Mouse (Mus musculus): ENCODE data around the gene Maob. TPM values are rescaled to one million over a fixed set of nuclear protein-coding genes. Genes with fewer than 3 reads are reported as not detected.

The Maob gene
- total RNA-seq (2015; ENCODE audit: low replicate concordance) (not detected in 2 replicates), total RNA-seq (2017; ENCODE audit: low replicate concordance) (not detected in 2 replicates)

DNA sequence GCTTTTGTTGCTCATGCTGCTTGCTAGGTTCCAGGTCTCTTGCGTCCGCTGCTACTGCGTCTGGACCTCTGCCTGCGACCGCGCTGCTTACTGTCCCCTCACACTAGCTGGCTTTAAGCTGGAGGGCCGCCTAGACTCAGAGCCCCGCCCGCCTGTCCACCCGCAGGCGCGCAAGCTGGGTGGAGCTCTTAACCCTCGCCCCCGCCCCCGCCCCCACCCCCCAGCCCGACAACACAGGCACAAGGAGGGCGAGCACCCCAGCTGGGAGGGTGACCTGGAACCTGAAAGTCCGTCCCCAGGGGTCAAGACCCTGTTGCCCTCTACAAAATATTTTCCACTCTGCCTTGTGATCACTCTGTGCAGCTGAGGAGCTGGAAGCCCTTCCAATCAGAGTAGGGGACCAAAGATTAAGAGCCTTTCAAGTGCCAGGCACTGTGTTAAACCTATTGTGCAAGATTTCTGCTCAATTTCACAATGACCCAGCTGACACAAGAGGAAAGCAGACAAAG lies at the start of gene Maob:
TSS of gene Maob (minus strand) at position 106 of the 509 bp plus-strand sequence.
- ATAC-seq (replicated peaks; ENCODE audit: low FRiP score, poor library complexity, severe bottlenecking) = no peak

DNA sequence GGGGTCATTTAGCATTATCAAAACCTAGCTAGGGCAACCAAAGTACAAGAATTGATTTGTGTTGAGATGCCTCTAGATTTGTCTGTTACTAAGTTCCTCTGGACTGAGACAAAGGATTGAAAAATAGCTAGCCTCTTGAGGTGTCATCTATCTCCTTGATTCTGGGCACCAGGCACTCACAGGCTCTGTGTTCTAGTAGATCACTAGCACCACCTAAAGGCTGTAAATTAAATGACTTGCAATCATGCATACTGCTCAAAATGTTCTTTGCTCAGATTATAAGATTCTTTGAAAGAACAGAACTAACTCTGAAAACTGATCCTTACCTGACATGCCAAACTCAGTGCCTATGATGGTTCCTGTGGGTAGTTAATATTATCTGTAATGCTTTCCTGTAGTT lies 43.1 kb upstream of the Maob start:
- ATAC-seq (replicated peaks; ENCODE audit: low FRiP score, poor library complexity, severe bottlenecking) = no peak

DNA sequence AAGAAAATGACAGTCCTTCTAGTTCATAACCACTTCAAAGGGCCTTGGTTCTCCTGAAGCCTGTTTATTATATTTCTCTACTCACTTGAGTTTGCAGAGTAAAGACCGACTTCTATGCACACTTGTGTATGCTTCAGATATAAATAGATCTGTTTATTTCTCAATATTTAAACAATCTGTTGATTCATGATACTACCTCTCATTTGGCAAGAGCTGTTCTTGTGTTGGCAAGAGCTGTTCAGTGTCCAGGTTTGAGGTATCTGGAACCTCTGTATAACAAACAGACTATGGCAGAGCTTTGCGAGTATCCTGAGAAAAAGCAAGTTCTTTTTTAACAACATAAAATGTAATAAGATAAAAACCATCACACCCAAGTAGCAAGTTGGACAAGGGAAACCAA lies 28.9 kb upstream of the Maob start:
- no peak for ATAC-seq (replicated peaks; ENCODE audit: low FRiP score, poor library complexity, severe bottlenecking)

- no peak for ATAC-seq (replicated peaks; ENCODE audit: low FRiP score, poor library complexity, severe bottlenecking)
These were observed 24.3 kb upstream of the Maob start for GRCm38 (mm10) chrX:16841443-16841842.

DNA sequence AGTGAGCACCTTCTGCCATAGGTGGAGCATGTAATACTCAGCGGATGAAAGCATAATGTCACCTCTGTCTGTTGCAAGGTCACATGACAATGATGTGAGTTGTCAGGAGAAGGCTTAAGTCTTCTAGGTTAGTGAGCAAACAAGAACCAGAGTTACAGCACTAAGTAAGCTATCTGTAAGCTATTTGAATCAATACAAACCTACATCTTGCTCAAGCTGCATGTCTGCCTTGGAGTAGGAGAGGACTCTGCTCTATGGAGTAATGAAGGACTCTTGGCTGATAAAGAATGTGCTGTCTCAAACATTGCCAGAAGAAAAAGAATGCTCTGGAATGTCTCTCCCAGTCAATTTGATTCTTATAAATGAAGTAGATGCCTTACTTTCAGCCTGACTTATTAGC lies 20.1 kb upstream of the Maob start:
- ATAC-seq (replicated peaks; ENCODE audit: low FRiP score, poor library complexity, severe bottlenecking) = no peak

DNA sequence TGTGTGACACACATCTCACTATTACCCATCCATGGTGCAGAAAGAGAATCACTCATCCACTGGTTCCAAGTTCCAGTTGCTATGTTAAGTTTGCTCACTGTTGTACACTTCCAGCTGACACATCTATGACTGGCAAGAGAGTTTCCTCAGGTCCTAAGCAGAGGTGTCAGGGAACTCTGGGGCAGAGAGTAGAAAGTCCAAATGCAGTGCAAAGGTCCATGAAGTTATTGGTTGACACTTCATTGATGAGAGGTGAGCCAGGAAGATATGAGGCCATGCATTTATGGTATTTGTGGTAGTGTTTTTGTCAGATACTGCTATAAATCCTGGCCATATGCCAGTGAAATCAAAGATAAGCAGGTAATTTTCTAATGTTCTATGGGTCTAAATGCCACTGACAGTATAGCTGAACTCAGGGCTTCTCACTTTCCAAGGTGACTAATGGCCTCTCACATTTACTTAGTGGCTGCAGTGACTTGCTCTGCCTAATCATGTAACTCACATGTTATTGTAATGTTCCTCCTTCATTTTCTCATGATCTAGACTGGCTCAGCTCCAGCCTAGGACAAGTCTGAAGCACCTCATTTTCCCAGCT lies 19.4 kb upstream of the Maob start:
- no peak for ATAC-seq (replicated peaks; ENCODE audit: low FRiP score, poor library complexity, severe bottlenecking)

DNA sequence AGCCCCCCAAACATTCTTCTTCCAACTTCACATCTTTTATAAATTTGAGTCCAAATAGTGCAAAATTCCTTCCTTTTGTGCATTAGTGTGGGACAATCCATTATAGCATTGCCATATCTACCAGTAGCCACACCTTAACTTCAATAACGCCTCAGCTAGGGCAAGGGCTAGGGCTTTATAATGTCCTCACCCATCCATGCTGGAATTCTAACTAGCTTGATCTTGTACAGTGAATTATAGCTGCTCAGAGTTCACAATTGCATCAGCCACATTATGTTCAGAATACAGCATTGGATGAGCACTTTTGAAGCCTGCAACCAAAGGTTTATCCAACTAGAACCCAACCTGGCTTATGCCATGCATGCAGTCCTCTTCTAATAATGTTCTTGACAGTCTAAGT lies 8.9 kb upstream of the Maob start:
- ATAC-seq (replicated peaks; ENCODE audit: low FRiP score, poor library complexity, severe bottlenecking) = no peak

- no peak for ATAC-seq (replicated peaks; ENCODE audit: low FRiP score, poor library complexity, severe bottlenecking)
These were observed 1.2 kb downstream of the Maob start for GRCm38 (mm10) chrX:16815965-16816364.

GRCm38 (mm10) chrX:16812080-16812479 lies 5.1 kb downstream of the Maob start:
- ATAC-seq (replicated peaks; ENCODE audit: low FRiP score, poor library complexity, severe bottlenecking) = no peak

DNA sequence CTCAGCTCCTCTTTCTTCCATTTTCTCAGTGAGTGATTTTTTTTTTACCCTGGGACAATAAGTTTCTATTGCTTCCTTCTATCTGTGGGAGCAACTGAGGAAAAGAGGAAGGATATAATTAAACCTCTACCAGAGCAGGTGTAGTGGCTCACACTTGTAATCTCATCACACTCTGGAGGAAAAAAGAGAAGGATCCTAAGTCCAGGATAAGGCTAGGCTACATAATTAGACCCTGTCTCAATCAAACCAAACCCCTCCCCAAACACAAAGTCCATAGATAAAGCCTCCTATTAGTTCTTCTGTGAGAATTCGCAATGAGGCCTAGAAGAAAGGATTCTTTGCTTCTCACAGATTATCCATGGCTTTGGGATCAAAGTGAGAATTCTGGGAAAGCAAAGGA lies 49.7 kb downstream of the Maob start:
- ATAC-seq (replicated peaks; ENCODE audit: low FRiP score, poor library complexity, severe bottlenecking) = no peak

DNA sequence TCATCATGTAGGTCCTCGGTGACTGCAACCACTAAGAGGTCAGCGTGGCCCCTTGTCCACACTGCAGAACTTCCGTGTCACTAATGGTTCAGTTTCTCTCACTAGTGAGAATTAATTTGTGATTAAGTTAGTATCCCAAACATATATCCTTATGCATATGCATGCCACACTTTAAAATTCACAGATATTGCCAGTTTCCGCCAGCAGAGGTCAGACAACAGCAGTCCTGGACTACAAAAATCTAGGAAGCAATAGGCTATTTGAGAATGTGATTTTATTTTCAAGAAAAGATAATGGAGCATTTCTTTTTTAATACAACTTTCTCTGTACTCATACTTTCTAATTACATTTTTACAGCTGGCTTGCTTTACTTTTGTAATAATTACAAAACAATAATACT lies 51.0 kb downstream of the Maob start:
- ATAC-seq (replicated peaks; ENCODE audit: low FRiP score, poor library complexity, severe bottlenecking) = no peak

DNA sequence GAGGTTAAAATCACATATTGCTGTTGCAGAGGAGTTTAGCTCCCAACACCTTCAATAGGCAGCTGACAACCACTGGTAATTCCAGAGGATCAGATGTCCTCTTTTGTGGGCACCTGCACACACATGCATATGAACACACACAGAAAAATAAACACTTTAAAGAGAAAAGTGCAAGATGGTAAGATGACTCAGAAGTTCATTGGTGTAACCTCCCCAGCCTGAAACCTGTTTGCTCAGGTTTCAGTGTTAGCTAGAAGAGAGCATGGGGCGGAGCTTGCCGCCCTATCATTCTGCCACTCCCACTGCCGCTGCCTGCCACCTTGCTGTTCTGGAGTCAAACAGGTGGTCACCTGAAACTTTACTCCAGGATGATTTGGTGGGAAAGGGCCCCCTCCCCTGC lies 55.7 kb downstream of the Maob start:
- ATAC-seq (replicated peaks; ENCODE audit: low FRiP score, poor library complexity, severe bottlenecking) = no peak

DNA sequence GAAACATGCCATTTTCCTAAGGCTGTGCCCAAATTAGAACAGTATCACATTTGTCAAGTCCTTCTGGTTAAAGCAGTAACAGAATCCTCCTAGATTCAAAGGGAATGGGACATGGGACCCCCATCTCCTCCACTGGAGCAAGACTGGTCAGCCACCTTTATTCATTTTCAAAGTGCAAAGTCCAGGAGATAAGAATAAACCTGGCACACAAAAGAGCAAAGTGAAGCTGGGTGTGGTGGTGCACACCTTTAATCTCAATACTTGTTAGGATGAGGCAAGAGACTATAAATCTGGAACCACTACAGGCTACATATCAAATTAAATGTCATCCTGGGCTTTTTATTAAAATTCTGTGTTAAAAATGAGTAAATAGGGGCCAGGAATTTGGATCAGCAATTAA lies 62.4 kb downstream of the Maob start:
- ATAC-seq (replicated peaks; ENCODE audit: low FRiP score, poor library complexity, severe bottlenecking) = no peak

DNA sequence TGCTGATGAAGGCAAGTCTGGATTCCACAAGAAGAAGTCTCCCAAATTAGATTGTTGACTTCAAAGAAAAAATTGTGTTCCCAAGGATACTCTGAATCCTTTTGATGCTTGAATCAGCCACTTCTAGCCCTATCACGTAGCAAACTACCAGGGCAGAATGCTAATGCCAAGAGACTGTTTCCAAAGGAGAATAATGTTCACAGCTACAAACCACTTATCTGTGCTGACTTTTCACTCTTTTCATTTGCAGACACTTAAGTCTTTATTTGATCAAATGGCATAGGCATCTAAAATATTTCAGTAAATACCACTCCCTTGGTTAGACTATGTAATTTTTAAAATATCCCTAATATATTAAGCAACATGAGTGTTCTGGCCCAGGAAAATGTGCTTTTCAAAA lies 68.2 kb downstream of the Maob start:
- ATAC-seq (replicated peaks; ENCODE audit: low FRiP score, poor library complexity, severe bottlenecking) = no peak

DNA sequence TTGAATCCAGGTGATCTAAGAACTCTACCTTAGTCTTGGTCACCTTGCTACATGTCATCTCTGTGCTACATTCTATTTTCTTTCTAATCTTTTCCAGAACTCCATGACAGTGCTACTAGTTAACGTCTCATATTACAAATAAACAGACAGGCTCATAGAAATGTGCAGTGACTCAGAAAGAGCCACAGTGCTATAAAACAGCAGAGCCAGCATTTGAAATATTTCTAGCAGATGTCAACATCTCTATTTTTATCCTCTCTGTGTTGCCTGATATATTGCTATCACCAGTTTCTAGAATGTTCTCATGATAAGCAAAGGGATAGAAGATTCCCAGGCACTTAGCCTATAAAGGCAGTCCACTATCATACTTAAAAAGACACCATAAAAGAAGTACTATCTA lies 103.1 kb downstream of the Maob start:
- ATAC-seq (replicated peaks; ENCODE audit: low FRiP score, poor library complexity, severe bottlenecking) = no peak

GRCm38 (mm10) chrX:16706094-16706493 lies 111.1 kb downstream of the Maob start:
- no peak for ATAC-seq (replicated peaks; ENCODE audit: low FRiP score, poor library complexity, severe bottlenecking)

Other genes starting within 250 kb of the Maob start
- gene Maoa, start 197.7 kb downstream of the Maob start, total RNA-seq (2015; ENCODE audit: low replicate concordance) = 0.63 and 1.5 TPM in 2 replicates
- 0.28 and 0.85 TPM in 2 replicates for gene Maoa, start 197.7 kb downstream of the Maob start, total RNA-seq (2017; ENCODE audit: low replicate concordance)
- not detected in 2 replicates for gene Ndp, start 94.4 kb upstream of the Maob start, total RNA-seq (2015; ENCODE audit: low replicate concordance)
- gene Ndp, start 94.4 kb upstream of the Maob start, total RNA-seq (2017; ENCODE audit: low replicate concordance) = not detected in 2 replicates